ENCODE assay signal across 28 mouse cellular contexts in the genomic region with DNA sequence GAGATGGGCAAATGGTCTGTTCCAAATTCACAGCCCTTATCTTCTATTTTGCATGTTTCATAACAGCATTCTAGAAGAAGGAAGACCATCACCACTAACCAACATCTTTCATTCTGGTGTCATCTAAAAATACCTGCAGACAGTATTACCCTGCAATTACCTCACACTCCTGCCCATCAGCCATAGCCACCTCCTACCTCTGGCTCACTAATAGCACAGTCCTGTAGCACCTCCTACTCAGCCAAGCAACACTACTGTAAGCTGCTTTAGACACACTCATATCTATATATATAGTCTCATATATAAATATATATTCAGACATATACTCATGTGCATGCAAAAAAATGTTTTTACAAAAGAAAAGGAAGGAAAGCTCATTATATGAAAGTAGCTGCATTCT.
DNase-seq lines count a peak whose midpoint lies in the region; ATAC-seq and TF ChIP-seq lines count a peak whose summit lies in the region.
"Had no signal": no experiment of that assay in that cellular context is flagged by ENCODE, and none has a peak within 500 bp of the region (broad histone marks: within the 10 kb centered on the region; RNA-seq: fewer than 3 reads in every experiment).

No protein-coding gene starts in this region.

- intact Hi-C loops in left cerebral cortex, postnatal 10 days (cut with DNase I): no loop called here

- no peaks in the 10 kb centered on the region for H3K9me3 ChIP-seq in midbrain, embryonic 12.5 days
- H3K9me3 ChIP-seq in midbrain, embryonic 13.5 days: no peaks in the 10 kb centered on the region
- H3K9me3 ChIP-seq in MEL (replicated peaks; ENCODE audit: insufficient read depth, low read length): no peaks in the 10 kb centered on the region
- H3K9me3 ChIP-seq: forebrain, embryonic 10.5 days; forebrain, embryonic 13.5 days; heart, embryonic 10.5 days; heart, embryonic 13.5 days had no signal

- H3K9ac ChIP-seq in midbrain, embryonic 12.5 days (replicated peaks): no peak overlapping the region
- no peak overlapping the region for H3K9ac ChIP-seq in midbrain, embryonic 13.5 days (replicated peaks)
- H3K9ac ChIP-seq in MEL (ENCODE audit: control insufficient read depth, low read depth, low read length, poor library complexity, severe bottlenecking): no peak overlapping the region
- H3K9ac ChIP-seq: forebrain, embryonic 13.5 days; forebrain, postnatal 0 days; heart, embryonic 13.5 days; hindbrain, embryonic 14.5 days had no signal

- no peak overlapping the region for H3K4me2 ChIP-seq in midbrain, embryonic 12.5 days (replicated peaks)
- H3K4me2 ChIP-seq in midbrain, embryonic 13.5 days (replicated peaks): no peak overlapping the region
- H3K4me2 ChIP-seq: forebrain, embryonic 13.5 days; heart, embryonic 13.5 days; hindbrain, embryonic 14.5 days had no signal

- H3K4me1 ChIP-seq in midbrain, embryonic 12.5 days: no peaks in the 10 kb centered on the region
- H3K4me1 ChIP-seq in midbrain, embryonic 13.5 days (replicated peaks): no peaks in the 10 kb centered on the region
- no peaks in the 10 kb centered on the region; a peak in 1 of 4 replicates for H3K4me1 ChIP-seq in MEL (ENCODE audit: control insufficient read depth in 1 of 2, insufficient read depth in 2 of 2, low read length in 2 of 2)
- H3K4me1 ChIP-seq: forebrain, embryonic 10.5 days; forebrain, embryonic 13.5 days; heart, embryonic 10.5 days; heart, embryonic 13.5 days had no signal

- no peak for TF ChIP-seq EP300 in MEL (IDR thresholded peaks at IDR 0.05; ENCODE audit: low read depth in 1 of 2, low read length in 2 of 2)

- H3K79me2 ChIP-seq in MEL (ENCODE audit: control insufficient read depth, insufficient read depth, low read length, poor library complexity): no peaks in the 10 kb centered on the region

- TF ChIP-seq POLR2A in MEL (IDR thresholded peaks at IDR 0.05; ENCODE audit: control insufficient read depth in 1 of 2, insufficient read depth in 1 of 2, low read depth in 1 of 2, low read length in 2 of 2, poor library complexity in 1 of 2): no peak

- no peaks in the 10 kb centered on the region for H3K27me3 ChIP-seq in midbrain, embryonic 12.5 days
- H3K27me3 ChIP-seq in midbrain, embryonic 13.5 days: no peaks in the 10 kb centered on the region
- H3K27me3 ChIP-seq in MEL (ENCODE audit: control insufficient read depth in 1 of 2, insufficient read depth in 2 of 2, low read length in 2 of 2): no peaks in the 10 kb centered on the region
- H3K27me3 ChIP-seq: CH12.LX; forebrain, embryonic 13.5 days; heart, embryonic 13.5 days had no signal

- ATAC-seq in midbrain, embryonic 12.5 days (ENCODE audit: low FRiP score, low read depth): peak; percentile 58
- ATAC-seq in midbrain, embryonic 13.5 days: no peak
- ATAC-seq: forebrain, embryonic 13.5 days; forebrain, postnatal 0 days; hindbrain, postnatal 0 days had no signal

- peak; percentile 25 to 46 for DNase-seq in left cerebral cortex, adult 9 months (ENCODE audit: low spot score in 2 of 2)
- DNase-seq in left cerebral cortex, postnatal 10 days (ENCODE audit: extremely low spot score in 1 of 2, low spot score in 2 of 2): no peak
- peak; percentile 7 for DNase-seq in MEL (ENCODE audit: low read depth, low spot score)
- peak; percentile 68 for DNase-seq in telencephalon, adult 2 months (ENCODE audit: low read depth, low spot score)
- DNase-seq in urinary bladder, postnatal 4 days (ENCODE audit: low spot score in 2 of 2): no peak
- DNase-seq: adrenal gland, adult 2 months; adrenal gland, postnatal 14 days; B cell, adult 2 months; cerebellum, adult 11-12 months; cerebellum, adult 8-10 months; cerebellum, postnatal 10 days; cerebellum, postnatal 36 days; gastrocnemius, postnatal 10 days; gastrocnemius, postnatal 36 days; heart, adult 2 months; heart, postnatal 14 days; heart, postnatal 4 days had no signal

- no peaks in the 10 kb centered on the region for H3K36me3 ChIP-seq in midbrain, embryonic 12.5 days
- no peaks in the 10 kb centered on the region for H3K36me3 ChIP-seq in midbrain, embryonic 13.5 days
- peaks cover 0 to 4% of the 10 kb centered on the region in 2 experiments; a peak in 1 of 4 replicates for H3K36me3 ChIP-seq in MEL (ENCODE audit: control insufficient read depth in 1 of 2, insufficient read depth in 2 of 2, low read length in 2 of 2)
- H3K36me3 ChIP-seq: forebrain, embryonic 10.5 days; G1E; heart, embryonic 10.5 days; heart, embryonic 13.5 days had no signal

- no peak for TF ChIP-seq RAD21 in MEL (IDR thresholded peaks at IDR 0.05; ENCODE audit: low read depth, low read length)

- no peak overlapping the region for H3K27ac ChIP-seq in midbrain, embryonic 12.5 days (replicated peaks)
- no peak overlapping the region for H3K27ac ChIP-seq in midbrain, embryonic 13.5 days
- H3K27ac ChIP-seq in MEL (ENCODE audit: control insufficient read depth, low read depth, low read length): no peak overlapping the region
- H3K27ac ChIP-seq: forebrain, embryonic 10.5 days; forebrain, embryonic 13.5 days; heart, adult 2 months; heart, embryonic 10.5 days; heart, embryonic 13.5 days; hindbrain, embryonic 14.5 days; hindbrain, postnatal 0 days had no signal

- no peak overlapping the region for H3K4me3 ChIP-seq in midbrain, embryonic 12.5 days
- no peak overlapping the region for H3K4me3 ChIP-seq in midbrain, embryonic 13.5 days (replicated peaks)
- no peak overlapping the region for H3K4me3 ChIP-seq in MEL (ENCODE audit: control insufficient read depth in 1 of 2, insufficient read depth in 1 of 2, low read depth in 2 of 2, low read length in 2 of 2)
- H3K4me3 ChIP-seq: forebrain, embryonic 10.5 days; forebrain, embryonic 13.5 days; heart, adult 2 months; heart, embryonic 10.5 days; heart, embryonic 13.5 days had no signal

- no peak for TF ChIP-seq CTCF in MEL (IDR thresholded peaks at IDR 0.05 in 2 of 3, conservative IDR thresholded peaks at IDR 0.05 in 1 of 3; ENCODE audit: control insufficient read depth in 1 of 3, insufficient read depth in 1 of 3, low read depth in 2 of 3, low read length in 3 of 3, poor library complexity in 1 of 3, severe bottlenecking in 1 of 3)

TF ChIP-seq in MEL, 35 proteins besides CTCF, POLR2A, EP300 and RAD21:
- TF ChIP-seq UBTF (IDR thresholded peaks at IDR 0.05; ENCODE audit: borderline replicate concordance, insufficient read depth, low read depth, low read length): no peak
- TF ChIP-seq RCOR1 (IDR thresholded peaks at IDR 0.05; ENCODE audit: low read depth, low read length): no peak
- TF ChIP-seq MYC (IDR thresholded peaks at IDR 0.05; ENCODE audit: low read depth, low read length): no peak
- TF ChIP-seq NELFE (IDR thresholded peaks at IDR 0.05; ENCODE audit: low read depth, low read length): no peak
- TF ChIP-seq MAX (IDR thresholded peaks at IDR 0.05; ENCODE audit: low read length): no peak
- TF ChIP-seq SIN3A (IDR thresholded peaks at IDR 0.05; ENCODE audit: low read length): no peak
- TF ChIP-seq MAFK (IDR thresholded peaks at IDR 0.05; ENCODE audit: borderline replicate concordance, low read depth, low read length): no peak
- no peak for TF ChIP-seq ZC3H11A (IDR thresholded peaks at IDR 0.05; ENCODE audit: low read depth, low read length)

Comparison
In these comparisons a context has a peak if more than half of its experiments do, and no peak if none do; other contexts are left out.
1. DNase-seq: peak in left cerebral cortex, adult 9 months (2 of 2), MEL (single experiment) and telencephalon, adult 2 months (single experiment); none in left cerebral cortex, postnatal 10 days (0 of 2) and urinary bladder, postnatal 4 days (0 of 2).